Mouse (Mus musculus) bone marrow macrophage, adult 2 months (primary cell): ENCODE data around the gene Pdcd7.

Source experiments
- CTCF ChIP-seq: IDR thresholded peaks from 2 replicates; pipeline ENCODE4 v1.5.1; 2012; ENCODE audit warnings: low read depth, mild to moderate bottlenecking, low read length, moderate library complexity
- POLR2A ChIP-seq: IDR thresholded peaks from 2 replicates; pipeline ENCODE4 v1.6.1; 2012; ENCODE audit warnings: mild to moderate bottlenecking, low read depth, low read length, borderline replicate concordance

GRCm38 (mm10) chr9:65346476-65347111 lies 690 bp downstream of the Pdcd7 start:
- TF ChIP-seq CTCF: no peak
- no peak for TF ChIP-seq POLR2A
